Mouse (Mus musculus) macrophage (primary cell): ENCODE measurements around the gene Pax2. TPM values are rescaled to one million over a fixed set of nuclear protein-coding genes. Genes with fewer than 3 reads are reported as not detected.

Experiments
- H3K27ac ChIP-seq: fragments of 350-480 bp; formaldehyde crosslinking; 2 replicates; pipeline ENCODE4 v1.9.0; 2021
- H3K36me3 ChIP-seq: fragments of 350-480 bp; formaldehyde crosslinking; 2 replicates; pipeline ENCODE4 v1.9.0; 2021; ENCODE audit errors: inconsistent target
- H3K4me3 ChIP-seq: fragments of 350-480 bp; formaldehyde crosslinking; 2 replicates; pipeline ENCODE4 v1.9.0; 2021; ENCODE audit errors: inconsistent target
- H3K79me2 ChIP-seq: fragments of 350-480 bp; formaldehyde crosslinking; 2 replicates; pipeline ENCODE4 v1.9.0; 2021; ENCODE audit errors: inconsistent target
- WGBS: methylation state at CpG from one replicate; pipeline ENCODE4 v1.1.7; 2026; ENCODE audit warnings: inconsistent platforms; ENCODE audit not compliant: missing documents; 5-methylcytosine and 5-hydroxymethylcytosine counted together
- polyA plus RNA-seq: library from polyadenylated mRNA; stranded (reverse); fragments of 250-400 nt; gene quantifications from 3 replicates; pipeline ENCODE4 v1.2.4, GENCODE M21; 2018; ENCODE audit warnings: inconsistent platforms
- total RNA-seq, 78 experiments: library from RNA; depleted of rRNA; stranded (reverse); fragments of 250-400 nt; gene quantifications; 1 replicate in 9 of 78; 2 replicates in 24 of 78; 3 replicates in 43 of 78; 4 replicates in 2 of 78; pipeline ENCODE4 v1.2.4; 2018; ENCODE audit warnings: inconsistent platforms in 56 of 78

Pax2 gene
- not detected for total RNA-seq (2018; cell fraction: chromatin; rRNA removed)
- not detected for total RNA-seq (2018; cell fraction: cytosol; rRNA removed)
- total RNA-seq (2018; cell fraction: nucleus; rRNA removed): not detected
- polyA plus RNA-seq: not detected in 3 replicates

- Histone ChIP-seq H3K27ac (no peak within 1 kb of the TSS), H3K79me2 (no peaks in the 10 kb centered on the region), H3K36me3 (no peaks in the 10 kb centered on the region), H3K4me3 (no peak within 1 kb of the TSS)
- 2% methylated on average over 52 of the region's 52 CpGs for WGBS
Measured at GRCm38 (mm10) chr19:44755693-44756420, at the start of gene Pax2. Pax2 (plus strand) TSS chr19:44756045.

- no peaks in the 10 kb centered on the region for H3K79me2 ChIP-seq
- H3K4me3 ChIP-seq: no peak overlapping the region
- 67% methylated on average over 3 of the region's 3 CpGs for WGBS
- no peaks in the 10 kb centered on the region for H3K36me3 ChIP-seq
- no peak overlapping the region for H3K27ac ChIP-seq
Measured at GRCm38 (mm10) chr19:44708885-44709284, 47.0 kb upstream of the Pax2 start.

- Histone ChIP-seq H3K27ac (no peak overlapping the region), H3K79me2 (no peaks in the 10 kb centered on the region), H3K36me3 (no peaks in the 10 kb centered on the region), H3K4me3 (no peak overlapping the region)
- 82% methylated on average over 22 of the region's 22 CpGs for WGBS
Measured at GRCm38 (mm10) chr19:44716731-44717600, 38.9 kb upstream of the Pax2 start.

GRCm38 (mm10) chr19:44719292-44720193 is 36.3 kb upstream of the Pax2 start:
- Histone ChIP-seq H3K27ac (no peak overlapping the region), H3K4me3 (no peak overlapping the region), H3K79me2 (no peaks in the 10 kb centered on the region), H3K36me3 (no peaks in the 10 kb centered on the region)
- 10% methylated on average over 30 of the region's 30 CpGs for WGBS

GRCm38 (mm10) chr19:44720194-44720521 is 35.7 kb upstream of the Pax2 start:
- no peak overlapping the region for H3K4me3 ChIP-seq
- no peak overlapping the region for H3K27ac ChIP-seq
- H3K36me3 ChIP-seq: no peaks in the 10 kb centered on the region
- WGBS: 3% methylated on average over 29 of the region's 29 CpGs
- H3K79me2 ChIP-seq: no peaks in the 10 kb centered on the region

- Histone ChIP-seq H3K36me3 (no peaks in the 10 kb centered on the region), H3K79me2 (no peaks in the 10 kb centered on the region), H3K27ac (no peak overlapping the region), H3K4me3 (no peak overlapping the region)
- 2% methylated on average over 33 of the region's 36 CpGs for WGBS
Measured at GRCm38 (mm10) chr19:44723611-44724440, 32.0 kb upstream of the Pax2 start.

- no peaks in the 10 kb centered on the region for H3K79me2 ChIP-seq
- H3K27ac ChIP-seq: no peak overlapping the region
- H3K4me3 ChIP-seq: no peak overlapping the region
- 2% methylated on average over 55 of the region's 55 CpGs for WGBS
- no peaks in the 10 kb centered on the region for H3K36me3 ChIP-seq
Measured at GRCm38 (mm10) chr19:44725951-44726791, 29.7 kb upstream of the Pax2 start.

GRCm38 (mm10) chr19:44734116-44734515 is 21.7 kb upstream of the Pax2 start:
- H3K36me3 ChIP-seq: no peaks in the 10 kb centered on the region
- H3K79me2 ChIP-seq: no peaks in the 10 kb centered on the region
- 6% methylated on average over 21 of the region's 21 CpGs for WGBS
- no peak overlapping the region for H3K27ac ChIP-seq
- H3K4me3 ChIP-seq: no peak overlapping the region

GRCm38 (mm10) chr19:44734682-44735081 is 21.2 kb upstream of the Pax2 start:
- H3K79me2 ChIP-seq: no peaks in the 10 kb centered on the region
- H3K27ac ChIP-seq: no peak overlapping the region
- H3K36me3 ChIP-seq: no peaks in the 10 kb centered on the region
- no peak overlapping the region for H3K4me3 ChIP-seq
- 6% methylated on average over 31 of the region's 33 CpGs for WGBS

GRCm38 (mm10) chr19:44740300-44740699 is 15.5 kb upstream of the Pax2 start:
- Histone ChIP-seq H3K27ac (no peak overlapping the region), H3K4me3 (no peak overlapping the region), H3K36me3 (no peaks in the 10 kb centered on the region), H3K79me2 (no peaks in the 10 kb centered on the region)
- 11% methylated on average over 15 of the region's 16 CpGs for WGBS

GRCm38 (mm10) chr19:44741091-44741763 is 14.6 kb upstream of the Pax2 start:
- Histone ChIP-seq H3K4me3 (no peak overlapping the region), H3K79me2 (no peaks in the 10 kb centered on the region), H3K27ac (no peak overlapping the region), H3K36me3 (no peaks in the 10 kb centered on the region)
- 6% methylated on average over 48 of the region's 48 CpGs for WGBS

GRCm38 (mm10) chr19:44741764-44742127 is 14.1 kb upstream of the Pax2 start:
- no peak overlapping the region for H3K4me3 ChIP-seq
- no peak overlapping the region for H3K27ac ChIP-seq
- no peaks in the 10 kb centered on the region for H3K79me2 ChIP-seq
- H3K36me3 ChIP-seq: no peaks in the 10 kb centered on the region
- 7% methylated on average over 13 of the region's 13 CpGs for WGBS
